Mouse (Mus musculus) midbrain, embryonic 12.5 days (tissue): ENCODE data around the gene Fcho2. TPM values are rescaled to one million over a fixed set of nuclear protein-coding genes. Genes with fewer than 3 reads are reported as not detected.
A peak's percentile ranks its signal among the peaks of the same experiment; 100 is the strongest.
"Not testable (repeated sequence)": the region's sequence is repeated elsewhere in the genome, so short reads cannot be mapped to it uniquely, and the experiment has no call there.

Experiments
- ATAC-seq: fragments of 200-750 bp; cut with Nextera tagmentation; 2 replicates; pipeline ENCODE4 v1.8.0; 2017; ENCODE audit warnings: low read depth, moderate TSS enrichment, moderate library complexity; ENCODE audit not compliant: low FRiP score
- H3K27ac ChIP-seq: fragments of 300-500 bp; sonication (generic); replicated peaks from 2 replicates; pipeline ENCODE4 v1.5.1; 2016; ENCODE audit warnings: mild to moderate bottlenecking
- H3K27me3 ChIP-seq: fragments of 300-500 bp; sonication (generic); 2 replicates; pipeline ENCODE4 v1.6.1; 2016; ENCODE audit warnings: mild to moderate bottlenecking
- H3K36me3 ChIP-seq: fragments of 300-500 bp; sonication (generic); 2 replicates; pipeline ENCODE4 v1.6.1; 2016
- H3K4me1 ChIP-seq: fragments of 300-500 bp; sonication (generic); 2 replicates; pipeline ENCODE4 v1.6.1; 2016
- H3K4me2 ChIP-seq: fragments of 300-500 bp; sonication (generic); replicated peaks from 2 replicates; pipeline ENCODE4 v1.6.1; 2016; ENCODE audit warnings: mild to moderate bottlenecking, moderate library complexity
- H3K4me3 ChIP-seq: fragments of 300-500 bp; sonication (generic); 2 replicates; pipeline ENCODE4 v1.5.1; 2016; ENCODE audit warnings: mild to moderate bottlenecking
- H3K9ac ChIP-seq: fragments of 300-500 bp; sonication (generic); replicated peaks from 2 replicates; pipeline ENCODE4 v1.6.1; 2016; ENCODE audit warnings: mild to moderate bottlenecking, moderate library complexity
- H3K9me3 ChIP-seq: fragments of 300-500 bp; sonication (generic); 2 replicates; pipeline ENCODE4 v1.6.1; 2016; ENCODE audit warnings: mild to moderate bottlenecking
- WGBS: fragments of 180-500 bp; shearing (Covaris S2); methylation state at CpG from one replicate; pipeline ENCODE4 v1.1.7; 2016; 5-methylcytosine and 5-hydroxymethylcytosine counted together
- polyA plus RNA-seq: library from polyadenylated mRNA; unstranded; fragments of >200 nt; fragmentation: Nextera tagmentation; extraction: Ambion mirVana; gene quantifications from 2 replicates; pipeline ENCODE4 v1.2.1, GENCODE M21; 2016

Fcho2 gene
- polyA plus RNA-seq: 37.3 and 37.8 TPM in 2 replicates

DNA sequence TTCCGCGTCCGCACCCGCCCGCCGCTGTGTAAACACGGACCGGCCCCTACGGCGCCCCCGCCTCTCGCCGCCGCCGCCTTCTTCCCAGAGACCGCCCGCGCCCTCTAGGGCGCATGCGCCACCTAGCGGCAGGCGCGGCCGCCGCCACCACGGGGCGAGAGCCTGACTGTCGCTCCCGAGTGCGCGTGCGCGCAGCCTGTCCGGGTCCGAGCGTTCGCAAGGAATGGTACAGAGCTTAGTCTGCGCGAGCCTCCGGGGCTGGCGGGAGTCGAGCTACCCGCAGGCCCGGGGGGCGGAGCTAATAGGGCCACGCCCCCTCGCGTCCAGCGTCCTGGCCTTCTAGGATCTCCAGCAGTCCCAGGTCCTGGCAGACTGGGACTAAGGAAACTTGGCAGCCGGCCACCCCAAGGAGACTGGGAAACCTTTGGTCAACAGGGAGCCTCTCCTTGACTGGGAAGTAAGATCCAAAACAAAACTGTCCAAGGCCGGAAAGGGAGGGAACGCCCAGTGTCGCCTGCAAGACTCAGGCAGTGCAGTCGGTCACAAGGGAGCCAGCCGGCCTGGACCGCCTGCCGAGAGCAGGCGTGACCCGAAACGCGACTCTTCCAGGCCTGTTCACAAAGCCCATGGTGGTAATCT is at the start of gene Fcho2:
Gene Fcho2 (minus strand): TSS at position 303 of the 639 bp plus-strand sequence.
- Histone ChIP-seq H3K9me3 (no peaks in the 10 kb centered on the region), H3K27ac (peak within 1 kb of the TSS; percentile 95), H3K27me3 (no peaks in the 10 kb centered on the region), H3K4me3 (peak within 1 kb of the TSS; percentile 95), H3K4me2 (peak within 1 kb of the TSS; percentile 62), H3K9ac (peak within 1 kb of the TSS; percentile 96), H3K4me1 (peaks cover 9% of the 10 kb centered on the region), H3K36me3 (no peaks in the 10 kb centered on the region)
- WGBS: under 1% methylated on average over 57 of the region's 61 CpGs
- ATAC-seq: peak; percentile 99

DNA sequence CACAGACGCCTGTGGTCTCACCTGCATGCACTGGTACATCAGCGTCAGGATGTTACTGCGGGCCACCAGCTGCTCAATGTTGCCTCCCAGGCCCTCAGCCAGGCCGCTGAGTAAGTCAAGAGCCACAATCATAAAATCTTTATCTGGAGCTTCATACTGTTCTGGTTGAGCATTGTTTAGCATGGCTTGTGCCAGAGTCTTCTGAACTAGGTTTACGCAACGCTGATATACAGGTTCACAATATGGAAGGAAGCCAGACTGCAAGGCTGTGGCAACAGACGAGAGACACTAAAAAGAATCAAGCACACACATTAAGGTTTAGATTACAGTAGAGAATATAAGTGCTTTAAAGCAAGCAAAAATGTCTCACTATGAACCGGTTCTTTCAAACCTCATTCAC is 40.0 kb upstream of the Fcho2 start:
- H3K4me3 ChIP-seq: no peak overlapping the region
- H3K4me1 ChIP-seq: no peaks in the 10 kb centered on the region
- no peaks in the 10 kb centered on the region for H3K9me3 ChIP-seq
- no peaks in the 10 kb centered on the region for H3K27me3 ChIP-seq
- H3K4me2 ChIP-seq: no peak overlapping the region
- 93% methylated on average over 8 of the region's 8 CpGs for WGBS
- peaks cover 75% of the 10 kb centered on the region for H3K36me3 ChIP-seq
- no peak overlapping the region for H3K9ac ChIP-seq
- no peak overlapping the region for H3K27ac ChIP-seq
- no peak for ATAC-seq

DNA sequence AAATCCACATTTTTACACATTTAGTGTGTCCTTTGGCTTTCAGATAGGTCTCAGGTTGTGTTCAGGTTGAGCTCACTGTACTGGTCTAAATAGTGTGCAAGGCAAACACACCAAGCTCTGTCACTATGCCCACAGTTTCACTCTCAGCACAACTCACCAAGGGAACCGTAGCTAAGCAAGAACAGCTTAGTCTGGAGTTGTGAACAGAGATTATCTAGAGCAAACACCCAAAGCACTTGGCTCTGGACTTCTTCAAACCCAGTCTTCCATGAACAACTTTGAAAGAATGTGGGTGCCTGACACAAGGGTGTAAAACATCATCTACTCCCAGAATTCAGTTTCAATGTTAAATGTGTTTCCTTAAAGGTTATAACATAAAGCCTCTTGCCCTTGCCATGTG is 30.5 kb upstream of the Fcho2 start:
- WGBS: 89% methylated on average over 1 of the region's 1 CpGs
- H3K4me2 ChIP-seq: no peak overlapping the region
- H3K27ac ChIP-seq: no peak overlapping the region
- H3K4me3 ChIP-seq: no peak overlapping the region
- no peaks in the 10 kb centered on the region for H3K4me1 ChIP-seq
- ATAC-seq: no peak
- no peaks in the 10 kb centered on the region for H3K27me3 ChIP-seq
- no peaks in the 10 kb centered on the region for H3K9me3 ChIP-seq
- no peak overlapping the region for H3K9ac ChIP-seq
- H3K36me3 ChIP-seq: peaks cover 57% of the 10 kb centered on the region

DNA sequence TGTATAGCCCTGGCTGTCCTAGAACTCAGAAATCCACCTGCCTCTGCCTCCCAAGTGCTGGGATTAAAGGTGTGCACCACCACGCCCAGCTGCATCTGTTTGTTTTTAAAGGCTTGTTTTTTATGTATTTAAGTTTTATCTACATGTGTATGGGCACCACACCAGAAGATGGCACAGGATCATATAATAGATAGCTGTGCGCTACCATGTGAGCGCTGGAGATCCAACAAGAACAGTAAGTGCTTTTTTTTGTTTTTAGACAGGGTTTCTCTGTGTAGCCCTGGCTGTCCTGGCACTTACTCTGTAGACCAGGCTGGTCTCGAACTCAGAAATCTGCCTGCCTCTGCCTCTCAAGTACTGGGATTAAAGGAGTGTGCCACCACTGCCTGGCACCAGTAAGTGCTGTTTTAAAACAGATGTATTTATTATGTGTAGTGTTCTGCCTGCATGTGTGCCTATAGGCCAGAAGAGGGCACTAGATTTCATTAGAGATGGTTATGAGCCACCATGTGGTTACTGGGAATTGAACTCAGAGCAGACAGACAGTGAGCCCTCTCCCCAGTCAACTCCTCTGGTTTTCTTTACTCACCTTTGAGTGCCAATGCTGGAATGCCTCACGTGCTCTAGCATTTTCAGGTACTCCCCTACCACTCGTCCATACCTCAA is 21.3 kb upstream of the Fcho2 start:
- Histone ChIP-seq H3K9me3 (no peaks in the 10 kb centered on the region), H3K4me3 (no peak overlapping the region), H3K27ac (no peak overlapping the region), H3K36me3 (peaks cover 25% of the 10 kb centered on the region), H3K9ac (no peak overlapping the region), H3K4me1 (no peaks in the 10 kb centered on the region), H3K27me3 (no peaks in the 10 kb centered on the region), H3K4me2 (no peak overlapping the region)
- 86% methylated on average over 6 of the region's 6 CpGs for WGBS
- no peak for ATAC-seq

- Histone ChIP-seq H3K9me3 (no peaks in the 10 kb centered on the region), H3K9ac (no peak overlapping the region), H3K27me3 (no peaks in the 10 kb centered on the region), H3K4me2 (no peak overlapping the region), H3K36me3 (peaks cover 20% of the 10 kb centered on the region), H3K4me1 (no peaks in the 10 kb centered on the region), H3K27ac (no peak overlapping the region), H3K4me3 (no peak overlapping the region)
- WGBS: 90% methylated on average over 5 of the region's 5 CpGs
- ATAC-seq: no peak
These were observed 20.5 kb upstream of the Fcho2 start for GRCm38 (mm10) chr13:98835740-98836139.

GRCm38 (mm10) chr13:98834723-98835122 is 19.5 kb upstream of the Fcho2 start:
- no peak overlapping the region for H3K4me3 ChIP-seq
- 0 out of 2 replicates have a peak overlapping the region, but pooled peaks have one; percentile 15 for H3K27ac ChIP-seq
- no peak overlapping the region for H3K4me2 ChIP-seq
- no peaks in the 10 kb centered on the region for H3K27me3 ChIP-seq
- no peaks in the 10 kb centered on the region for H3K9me3 ChIP-seq
- H3K36me3 ChIP-seq: 0 out of 2 replicates have a peak, but pooled peaks cover 13% of the 10 kb centered on the region
- no peak for ATAC-seq
- no peaks in the 10 kb centered on the region for H3K4me1 ChIP-seq
- H3K9ac ChIP-seq: no peak overlapping the region
- WGBS: 87% methylated on average over 3 of the region's 3 CpGs

GRCm38 (mm10) chr13:98834199-98834598 is 18.9 kb upstream of the Fcho2 start:
- Histone ChIP-seq H3K4me2 (no peak overlapping the region), H3K27ac (no peak overlapping the region), H3K27me3 (no peaks in the 10 kb centered on the region), H3K36me3 (0 out of 2 replicates have a peak, but pooled peaks cover 10% of the 10 kb centered on the region), H3K4me3 (no peak overlapping the region), H3K4me1 (no peaks in the 10 kb centered on the region), H3K9me3 (no peaks in the 10 kb centered on the region), H3K9ac (no peak overlapping the region)
- 71% methylated on average over 1 of the region's 1 CpGs for WGBS
- 0 out of 2 replicates have a peak, but pooled peaks have one; percentile 7 for ATAC-seq

GRCm38 (mm10) chr13:98832451-98833450 is 17.5 kb upstream of the Fcho2 start:
- Histone ChIP-seq H3K4me1 (no peaks in the 10 kb centered on the region), H3K9ac (no peak overlapping the region), H3K36me3 (0 out of 2 replicates have a peak, but pooled peaks cover 10% of the 10 kb centered on the region), H3K27me3 (no peaks in the 10 kb centered on the region), H3K4me2 (no peak overlapping the region), H3K27ac (no peak overlapping the region), H3K4me3 (no peak overlapping the region), H3K9me3 (no peaks in the 10 kb centered on the region)
- WGBS: 84% methylated on average over 10 of the region's 10 CpGs
- ATAC-seq: no peak

DNA sequence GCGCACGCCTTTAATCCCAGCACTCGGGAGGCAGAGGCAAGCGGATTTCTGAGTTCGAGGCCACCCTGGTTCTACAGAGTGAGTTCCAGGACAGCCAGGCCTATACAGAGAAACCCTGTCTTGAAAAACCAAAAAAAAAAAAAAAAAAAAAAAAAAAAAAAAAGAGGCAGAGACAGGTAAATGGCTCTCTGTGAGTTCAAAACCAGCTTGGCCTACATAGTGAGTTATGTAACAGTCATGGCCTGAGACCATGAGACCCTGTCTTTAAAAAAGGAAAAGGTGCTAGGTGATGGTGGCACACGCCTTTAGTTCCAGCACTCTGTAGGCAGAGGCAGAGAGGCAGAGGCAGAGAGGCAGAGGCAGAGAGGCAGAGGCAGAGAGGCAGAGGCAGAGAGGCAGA is 13.8 kb upstream of the Fcho2 start:
- H3K27ac ChIP-seq, H3K9ac ChIP-seq, H3K27me3 ChIP-seq, H3K36me3 ChIP-seq, H3K9me3 ChIP-seq, H3K4me3 ChIP-seq, ATAC-seq, H3K4me2 ChIP-seq, H3K4me1 ChIP-seq: not testable (repeated sequence)
- WGBS: 97% methylated on average over 6 of the region's 6 CpGs

DNA sequence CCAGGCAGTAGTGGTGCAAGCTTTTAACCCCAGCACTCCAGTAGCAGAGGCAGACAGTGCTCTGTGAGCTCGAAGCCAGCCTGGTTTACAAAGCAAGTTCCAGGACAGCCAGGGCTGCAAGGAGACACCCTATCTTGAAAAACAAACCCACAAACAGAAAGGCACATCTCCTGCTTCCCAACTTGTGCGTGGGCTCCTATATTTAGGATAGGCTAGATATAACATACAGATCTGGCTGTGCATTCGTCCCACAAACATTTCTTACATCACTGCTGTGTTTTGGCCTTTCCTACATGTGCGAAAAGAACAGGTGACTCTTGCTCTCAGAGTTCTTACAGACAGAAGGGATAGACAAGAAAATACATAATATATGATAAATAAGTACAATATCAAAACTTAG is 10.3 kb upstream of the Fcho2 start:
- Histone ChIP-seq H3K4me1 (no peaks in the 10 kb centered on the region), H3K4me2 (no peak overlapping the region), H3K9me3 (no peaks in the 10 kb centered on the region), H3K36me3 (no peaks in the 10 kb centered on the region), H3K27me3 (no peaks in the 10 kb centered on the region), H3K4me3 (no peak overlapping the region), H3K9ac (no peak overlapping the region), H3K27ac (no peak overlapping the region)
- 89% methylated on average over 4 of the region's 4 CpGs for WGBS
- ATAC-seq: no peak

- H3K36me3 ChIP-seq: no peaks in the 10 kb centered on the region
- 84% methylated on average over 2 of the region's 2 CpGs for WGBS
These were observed 3.8 kb upstream of the Fcho2 start for GRCm38 (mm10) chr13:98819094-98819493.

More at GRCm38 (mm10) chr13:98819094-98819493, 3.8 kb upstream of the Fcho2 start:
- Histone ChIP-seq H3K27ac (no peak overlapping the region), H3K27me3 (no peaks in the 10 kb centered on the region), H3K9ac (no peak overlapping the region), H3K4me2 (no peak overlapping the region), H3K4me1 (0 out of 2 replicates have a peak, but pooled peaks cover 3% of the 10 kb centered on the region), H3K4me3 (no peak overlapping the region), H3K9me3 (no peaks in the 10 kb centered on the region)
- no peak for ATAC-seq
